Mouse (Mus musculus): ENCODE results near the gene Lrrc27. TPM values are rescaled to one million over a fixed set of nuclear protein-coding genes. Genes with fewer than 3 reads are reported as not detected.

Gene Lrrc27
- polyA plus RNA-seq, 1 experiment from 2014 or later: 5.1 TPM

GRCm38 (mm10) chr7:139285295-139285943 lies 72.6 kb downstream of the Lrrc27 start:
- no peak overlapping the region for H3K27ac ChIP-seq
- ATAC-seq (ENCODE audit: low FRiP score): no peak
- H3K9me3 ChIP-seq: no peaks in the 10 kb centered on the region
- H3K4me2 ChIP-seq: no peak overlapping the region
- WGBS: 80% methylated on average over 16 of the region's 16 CpGs
- no peaks in the 10 kb centered on the region for H3K36me3 ChIP-seq (replicated peaks)
- no peak overlapping the region for H3K4me3 ChIP-seq (replicated peaks)
- H3K4me1 ChIP-seq: peaks cover 9% of the 10 kb centered on the region; the same call in 1 of the 2 replicates
- H3K27me3 ChIP-seq: no peaks in the 10 kb centered on the region
- no peak overlapping the region for H3K9ac ChIP-seq

- no peak for ATAC-seq (ENCODE audit: low FRiP score)
- H3K36me3 ChIP-seq (replicated peaks): no peaks in the 10 kb centered on the region
- H3K27ac ChIP-seq: no peak overlapping the region
- WGBS: 87% methylated on average over 7 of the region's 7 CpGs
- H3K4me3 ChIP-seq (replicated peaks): no peak overlapping the region
- no peaks in the 10 kb centered on the region for H3K27me3 ChIP-seq
- no peak overlapping the region for H3K4me2 ChIP-seq
- H3K4me1 ChIP-seq: no peaks in the 10 kb centered on the region
- H3K9me3 ChIP-seq: no peaks in the 10 kb centered on the region
- H3K9ac ChIP-seq: no peak overlapping the region
Observed at GRCm38 (mm10) chr7:139288540-139288939, 75.8 kb downstream of the Lrrc27 start.

Other genes starting within 250 kb of the Lrrc27 start
- gene Dpysl4, start 127.0 kb upstream of the Lrrc27 start, polyA plus RNA-seq (2016; fragmentation: Nextera tagmentation; extraction: Ambion mirVana): 139 and 143 TPM in 2 replicates
- 0.46 and 0.62 TPM in 2 replicates for gene Stk32c, start 319 bp downstream of the Lrrc27 start, polyA plus RNA-seq (2016; fragmentation: Nextera tagmentation; extraction: Ambion mirVana)
- 4.0 and 4.8 TPM in 2 replicates for gene Pwwp2b, start 35.5 kb downstream of the Lrrc27 start, polyA plus RNA-seq (2016; fragmentation: Nextera tagmentation; extraction: Ambion mirVana)
- gene Inpp5a, start 176.1 kb downstream of the Lrrc27 start, polyA plus RNA-seq (2016; fragmentation: Nextera tagmentation; extraction: Ambion mirVana): 17.3 TPM in 2 replicates